Mouse (Mus musculus) NIH3T3 (cell line): ENCODE measurements around the gene Kdm4b.
A peak's percentile ranks its signal among the peaks of the same experiment; 100 is the strongest.

Experiments
- DNase-seq: peaks from one replicate; pipeline ENCODE4 v3.0.0-alpha.2; 2012; ENCODE audit warnings: low read depth

The Kdm4b gene

GRCm38 (mm10) chr17:56393238-56393637 lies 67.4 kb downstream of the Kdm4b start:
- no peak for DNase-seq

- peak; percentile 40 for DNase-seq
Measured at GRCm38 (mm10) chr17:56393889-56394288, 68.0 kb downstream of the Kdm4b start.

- no peak for DNase-seq
Measured at GRCm38 (mm10) chr17:56396051-56396450, 70.2 kb downstream of the Kdm4b start.

GRCm38 (mm10) chr17:56400221-56400620 lies 74.4 kb downstream of the Kdm4b start:
- DNase-seq = no peak

- no peak for DNase-seq
Measured at GRCm38 (mm10) chr17:56401051-56401521, 75.2 kb downstream of the Kdm4b start.

GRCm38 (mm10) chr17:56405341-56405740 lies 79.5 kb downstream of the Kdm4b start:
- peak; percentile 60 for DNase-seq

- DNase-seq = peak; percentile 34
Measured at GRCm38 (mm10) chr17:56405856-56406840, 80.3 kb downstream of the Kdm4b start.

GRCm38 (mm10) chr17:56406878-56407277 lies 81.0 kb downstream of the Kdm4b start:
- DNase-seq = no peak

- DNase-seq = no peak
Measured at GRCm38 (mm10) chr17:56407379-56407778, 81.5 kb downstream of the Kdm4b start.

- no peak for DNase-seq
Measured at GRCm38 (mm10) chr17:56408965-56409625, 83.2 kb downstream of the Kdm4b start.

- DNase-seq = no peak
Measured at GRCm38 (mm10) chr17:56409759-56410158, 83.9 kb downstream of the Kdm4b start.

- no peak for DNase-seq
Measured at GRCm38 (mm10) chr17:56411437-56411836, 85.6 kb downstream of the Kdm4b start.

GRCm38 (mm10) chr17:56413113-56413512 lies 87.3 kb downstream of the Kdm4b start:
- no peak for DNase-seq

GRCm38 (mm10) chr17:56414785-56415184 lies 88.9 kb downstream of the Kdm4b start:
- no peak for DNase-seq

GRCm38 (mm10) chr17:56418304-56418703 lies 92.4 kb downstream of the Kdm4b start:
- no peak for DNase-seq

- no peak for DNase-seq
Measured at GRCm38 (mm10) chr17:56420022-56420421, 94.2 kb downstream of the Kdm4b start.

GRCm38 (mm10) chr17:56424726-56425583 lies 99.1 kb downstream of the Kdm4b start:
- DNase-seq = no peak

GRCm38 (mm10) chr17:56425584-56425914 lies 99.7 kb downstream of the Kdm4b start:
- DNase-seq = no peak

- DNase-seq = no peak
Measured at GRCm38 (mm10) chr17:56425941-56426340, 100.1 kb downstream of the Kdm4b start.

- DNase-seq = no peak
Measured at GRCm38 (mm10) chr17:56427857-56428256, 102.0 kb downstream of the Kdm4b start.

- no peak for DNase-seq
Measured at GRCm38 (mm10) chr17:56431582-56431981, 105.7 kb downstream of the Kdm4b start.
